Mouse (Mus musculus): ENCODE measurements around the gene Cd22. TPM values are rescaled to one million over a fixed set of nuclear protein-coding genes. Genes with fewer than 3 reads are reported as not detected.
"Not testable (repeated sequence)": the region's sequence is repeated elsewhere in the genome, so short reads cannot be mapped to it uniquely, and the experiment has no call there.

The Cd22 gene
- total and polyA plus RNA-seq, 2 experiments: 0.74 to 3.7 TPM

DNA sequence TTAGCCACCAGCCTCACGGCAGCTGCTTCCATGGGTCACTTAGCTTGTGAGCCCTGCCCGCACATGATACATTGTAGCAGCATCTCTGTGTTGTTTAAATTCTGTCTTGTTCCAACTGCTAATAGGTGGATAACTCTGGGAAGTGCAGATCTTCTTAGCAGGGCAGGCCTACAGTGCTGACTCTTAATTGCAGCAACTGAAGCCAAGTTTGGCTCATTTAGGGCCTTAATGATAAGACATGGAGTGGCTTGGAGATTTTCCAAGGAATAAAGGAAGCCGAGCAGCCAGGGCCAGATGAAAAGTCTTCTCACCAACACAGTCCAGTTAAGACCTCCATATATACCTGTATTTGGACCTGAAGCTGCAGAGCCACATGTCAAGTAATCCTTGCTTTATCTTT lies 39.8 kb downstream of the Cd22 start:
- 82% methylated on average over 3 of the region's 3 CpGs for WGBS
- Histone ChIP-seq H3K27ac (replicated peaks; ENCODE audit: insufficient read depth, low read depth, low read length) (no peak overlapping the region), H3K27me3 (ENCODE audit: control insufficient read depth, insufficient read depth, low read length) (no peaks in the 10 kb centered on the region), H3K4me1 (ENCODE audit: control insufficient read depth, insufficient read depth, low read length) (no peaks in the 10 kb centered on the region), H3K36me3 (ENCODE audit: control insufficient read depth, insufficient read depth, low read length) (no peaks in the 10 kb centered on the region), H3K79me2 (ENCODE audit: control insufficient read depth, insufficient read depth, low read length) (no peaks in the 10 kb centered on the region), H3K4me3 (ENCODE audit: insufficient read depth, low read depth, low read length) (no peak overlapping the region), H3K9ac (ENCODE audit: low read depth, low read length) (no peak overlapping the region)
- TF ChIP-seq POLR2A (IDR thresholded peaks at IDR 0.05; ENCODE audit: extremely low read depth, insufficient read depth, low read length) (no peak), CTCF (IDR thresholded peaks at IDR 0.05; ENCODE audit: low read depth, low read length) (no peak)
- no peak for DNase-seq (ENCODE audit: extremely low read depth, low read depth, low spot score)

DNA sequence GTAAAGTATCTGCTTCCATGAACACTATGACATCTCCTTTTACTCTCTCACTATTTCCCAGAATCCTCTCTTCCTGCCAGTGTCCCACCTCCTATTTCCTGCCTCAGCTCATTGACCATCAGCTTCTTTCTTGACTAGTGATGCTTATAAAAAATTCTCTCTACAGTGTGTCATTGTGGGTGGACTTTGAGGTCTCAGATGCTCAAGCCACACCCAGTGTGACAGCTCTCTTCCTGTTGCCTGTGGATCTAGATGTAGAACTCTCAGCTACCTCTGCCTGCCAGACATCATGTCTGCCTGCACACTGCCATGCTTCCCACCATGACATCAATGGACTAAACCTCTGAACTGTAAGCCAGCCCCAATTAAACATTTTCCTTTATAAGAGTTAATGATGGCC lies 42.9 kb downstream of the Cd22 start:
- Histone ChIP-seq H3K36me3 (ENCODE audit: control insufficient read depth, insufficient read depth, low read length) (no peaks in the 10 kb centered on the region), H3K27me3 (ENCODE audit: control insufficient read depth, insufficient read depth, low read length) (0 out of 2 replicates have a peak, but pooled peaks cover 1% of the 10 kb centered on the region), H3K4me1 (ENCODE audit: control insufficient read depth, insufficient read depth, low read length) (no peaks in the 10 kb centered on the region), H3K79me2 (ENCODE audit: control insufficient read depth, insufficient read depth, low read length) (no peaks in the 10 kb centered on the region), H3K27ac (replicated peaks; ENCODE audit: insufficient read depth, low read depth, low read length) (no peak overlapping the region), H3K9ac (ENCODE audit: low read depth, low read length) (no peak overlapping the region), H3K4me3 (ENCODE audit: insufficient read depth, low read depth, low read length) (no peak overlapping the region)
- TF ChIP-seq POLR2A (IDR thresholded peaks at IDR 0.05; ENCODE audit: extremely low read depth, insufficient read depth, low read length) (no peak), CTCF (IDR thresholded peaks at IDR 0.05; ENCODE audit: low read depth, low read length) (no peak)
- no peak for DNase-seq (ENCODE audit: extremely low read depth, low read depth, low spot score)

- H3K27ac ChIP-seq (replicated peaks; ENCODE audit: insufficient read depth, low read depth, low read length); H3K36me3 ChIP-seq (ENCODE audit: control insufficient read depth, insufficient read depth, low read length); H3K9ac ChIP-seq (ENCODE audit: low read depth, low read length); DNase-seq (ENCODE audit: extremely low read depth, low read depth, low spot score); H3K4me3 ChIP-seq (ENCODE audit: insufficient read depth, low read depth, low read length); H3K79me2 ChIP-seq (ENCODE audit: control insufficient read depth, insufficient read depth, low read length); H3K4me1 ChIP-seq (ENCODE audit: control insufficient read depth, insufficient read depth, low read length); H3K27me3 ChIP-seq (ENCODE audit: control insufficient read depth, insufficient read depth, low read length): not testable (repeated sequence)
- WGBS: 63% methylated on average over 7 of the region's 11 CpGs
Measured at GRCm38 (mm10) chr7:30832684-30833083, 47.5 kb downstream of the Cd22 start.

GRCm38 (mm10) chr7:30832261-30832660 lies 47.9 kb downstream of the Cd22 start:
- 83% methylated on average over 11 of the region's 17 CpGs for WGBS
- Histone ChIP-seq H3K9ac (ENCODE audit: low read depth, low read length) (no peak overlapping the region), H3K79me2 (ENCODE audit: control insufficient read depth, insufficient read depth, low read length) (no peaks in the 10 kb centered on the region), H3K27me3 (ENCODE audit: control insufficient read depth, insufficient read depth, low read length) (0 out of 2 replicates have a peak, but pooled peaks cover 2% of the 10 kb centered on the region), H3K4me3 (ENCODE audit: insufficient read depth, low read depth, low read length) (no peak overlapping the region), H3K27ac (replicated peaks; ENCODE audit: insufficient read depth, low read depth, low read length) (no peak overlapping the region), H3K4me1 (ENCODE audit: control insufficient read depth, insufficient read depth, low read length) (no peaks in the 10 kb centered on the region), H3K36me3 (ENCODE audit: control insufficient read depth, insufficient read depth, low read length) (no peaks in the 10 kb centered on the region)
- DNase-seq (ENCODE audit: extremely low read depth, low read depth, low spot score): no peak
- TF ChIP-seq CTCF (IDR thresholded peaks at IDR 0.05; ENCODE audit: low read depth, low read length) (no peak), POLR2A (IDR thresholded peaks at IDR 0.05; ENCODE audit: extremely low read depth, insufficient read depth, low read length) (no peak)

DNA sequence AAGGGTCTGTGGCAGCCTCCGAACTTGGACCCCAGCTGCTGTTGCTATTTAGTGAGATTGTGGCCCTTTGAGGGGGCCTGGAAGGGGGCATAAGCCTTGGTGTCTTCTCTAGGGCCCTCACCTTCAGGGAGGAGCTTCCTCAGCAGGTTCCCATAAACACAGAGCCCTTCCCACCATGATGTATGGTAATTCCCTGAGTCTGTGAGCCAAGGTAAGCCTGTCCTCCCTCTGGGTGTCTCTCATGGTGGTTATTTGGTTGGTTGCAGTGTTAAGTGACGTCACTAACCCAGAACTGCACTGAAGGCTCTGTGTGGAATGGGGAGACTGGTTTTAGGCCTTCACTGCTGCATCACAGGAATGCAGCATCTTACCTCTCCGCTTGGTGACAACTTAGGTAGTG lies 50.7 kb downstream of the Cd22 start:
- H3K27ac ChIP-seq (replicated peaks; ENCODE audit: insufficient read depth, low read depth, low read length): no peak overlapping the region
- no peaks in the 10 kb centered on the region for H3K36me3 ChIP-seq (ENCODE audit: control insufficient read depth, insufficient read depth, low read length)
- no peak overlapping the region for H3K4me3 ChIP-seq (ENCODE audit: insufficient read depth, low read depth, low read length)
- 79% methylated on average over 3 of the region's 3 CpGs for WGBS
- no peak for TF ChIP-seq CTCF (IDR thresholded peaks at IDR 0.05; ENCODE audit: low read depth, low read length)
- no peak for TF ChIP-seq POLR2A (IDR thresholded peaks at IDR 0.05; ENCODE audit: extremely low read depth, insufficient read depth, low read length)
- H3K79me2 ChIP-seq (ENCODE audit: control insufficient read depth, insufficient read depth, low read length): no peaks in the 10 kb centered on the region
- DNase-seq (ENCODE audit: extremely low read depth, low read depth, low spot score): no peak
- 0 out of 2 replicates have a peak, but pooled peaks cover 2% of the 10 kb centered on the region for H3K27me3 ChIP-seq (ENCODE audit: control insufficient read depth, insufficient read depth, low read length)
- no peak overlapping the region for H3K9ac ChIP-seq (ENCODE audit: low read depth, low read length)
- H3K4me1 ChIP-seq (ENCODE audit: control insufficient read depth, insufficient read depth, low read length): no peaks in the 10 kb centered on the region

GRCm38 (mm10) chr7:30828871-30829270 lies 51.3 kb downstream of the Cd22 start:
- not testable (repeated sequence) for H3K27me3 ChIP-seq (ENCODE audit: control insufficient read depth, insufficient read depth, low read length); H3K9ac ChIP-seq (ENCODE audit: low read depth, low read length); H3K36me3 ChIP-seq (ENCODE audit: control insufficient read depth, insufficient read depth, low read length); H3K4me1 ChIP-seq (ENCODE audit: control insufficient read depth, insufficient read depth, low read length); H3K79me2 ChIP-seq (ENCODE audit: control insufficient read depth, insufficient read depth, low read length); H3K4me3 ChIP-seq (ENCODE audit: insufficient read depth, low read depth, low read length); DNase-seq (ENCODE audit: extremely low read depth, low read depth, low spot score); H3K27ac ChIP-seq (replicated peaks; ENCODE audit: insufficient read depth, low read depth, low read length)

Measured in liver, adult 2 months (tissue).